Mouse (Mus musculus): Measurements from ENCODE around the gene Srm. TPM values are rescaled to one million over a fixed set of nuclear protein-coding genes. Genes with fewer than 3 reads are reported as not detected.

Gene Srm
- total RNA-seq, 2 experiments from 2014 or later: 107 to 109 TPM

DNA sequence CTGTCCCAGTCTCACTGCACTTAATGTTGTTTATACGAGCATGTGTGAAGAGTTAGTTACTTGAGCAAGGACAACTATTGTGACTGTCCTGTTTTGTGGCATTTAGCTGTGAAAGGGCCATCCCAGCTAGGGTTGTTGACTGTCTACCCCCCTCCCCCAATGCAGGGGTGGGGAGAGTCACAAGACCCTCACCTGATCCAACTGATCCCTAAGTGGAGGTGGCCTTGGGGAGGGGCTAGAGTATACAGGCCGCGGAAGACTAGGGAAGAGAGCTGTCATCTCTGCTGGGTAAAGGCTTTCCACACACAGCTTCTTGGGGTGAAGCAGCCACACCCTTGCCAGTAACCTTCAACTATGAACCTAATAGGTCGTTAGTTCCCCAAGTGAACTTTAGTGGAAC, 9.0 kb downstream of the Srm start:
- no peak for DNase-seq
- intact Hi-C loops (cut with DNase I): no loop called here

DNA sequence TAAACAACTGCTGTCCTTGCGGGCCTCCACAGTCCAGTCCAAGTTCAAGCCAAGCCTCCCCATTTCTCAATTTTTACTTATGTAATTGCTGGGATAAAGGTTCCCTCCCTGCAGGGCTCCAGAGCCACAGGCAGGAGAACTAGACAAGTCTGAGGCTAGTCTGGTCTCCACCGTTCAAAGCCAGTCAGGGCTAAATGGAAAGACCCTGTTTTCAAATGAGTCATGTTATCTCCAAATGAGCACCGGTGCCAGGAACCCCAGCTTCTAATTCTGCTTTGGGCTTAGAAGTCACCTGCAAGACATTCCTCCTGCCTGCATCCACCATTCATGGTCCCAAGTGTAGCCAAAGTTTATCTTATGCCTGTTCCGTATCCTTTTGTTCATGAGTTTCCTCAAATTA, 10.6 kb downstream of the Srm start:
- intact Hi-C loops (cut with DNase I): no loop called here
- DNase-seq: no peak

DNA sequence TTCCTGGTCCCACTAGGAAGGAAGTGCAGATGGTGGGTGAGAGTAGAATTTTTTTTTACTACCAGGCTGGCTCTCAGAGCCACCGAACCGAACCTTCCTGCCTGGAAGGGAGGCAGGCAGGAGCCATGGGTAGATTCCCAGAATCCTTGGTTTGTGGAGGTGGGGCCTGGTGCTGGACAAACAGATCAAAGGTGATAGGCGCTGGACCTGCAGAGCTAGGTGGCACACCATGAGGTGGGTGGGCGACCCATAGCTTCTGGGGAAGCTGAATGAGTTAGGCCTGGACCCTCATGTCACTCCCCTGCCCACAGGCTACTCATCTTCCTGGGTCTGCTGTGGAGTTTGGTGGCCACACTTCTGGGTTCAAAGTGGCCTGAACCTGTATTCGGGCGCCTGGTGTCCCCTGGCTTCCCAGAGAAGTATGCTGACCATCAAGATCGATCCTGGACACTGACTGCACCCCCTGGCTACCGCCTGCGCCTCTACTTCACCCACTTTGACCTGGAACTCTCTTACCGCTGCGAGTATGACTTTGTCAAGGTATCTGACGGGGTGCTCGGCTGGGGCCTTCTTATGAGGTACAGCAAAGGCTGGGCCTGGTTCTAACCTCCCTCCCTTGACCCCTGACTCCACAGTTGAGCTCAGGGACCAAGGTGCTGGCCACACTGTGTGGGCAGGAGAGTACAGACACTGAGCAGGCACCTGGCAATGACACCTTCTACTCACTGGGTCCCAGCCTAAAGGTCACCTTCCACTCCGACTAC, 11.2 kb downstream of the Srm start, which contains the start of gene Masp2:
Gene Masp2 (plus strand): TSS at position 198 of the 764 bp plus-strand sequence.
- intact Hi-C loops (cut with DNase I): no loop called here
- no peak for DNase-seq

DNA sequence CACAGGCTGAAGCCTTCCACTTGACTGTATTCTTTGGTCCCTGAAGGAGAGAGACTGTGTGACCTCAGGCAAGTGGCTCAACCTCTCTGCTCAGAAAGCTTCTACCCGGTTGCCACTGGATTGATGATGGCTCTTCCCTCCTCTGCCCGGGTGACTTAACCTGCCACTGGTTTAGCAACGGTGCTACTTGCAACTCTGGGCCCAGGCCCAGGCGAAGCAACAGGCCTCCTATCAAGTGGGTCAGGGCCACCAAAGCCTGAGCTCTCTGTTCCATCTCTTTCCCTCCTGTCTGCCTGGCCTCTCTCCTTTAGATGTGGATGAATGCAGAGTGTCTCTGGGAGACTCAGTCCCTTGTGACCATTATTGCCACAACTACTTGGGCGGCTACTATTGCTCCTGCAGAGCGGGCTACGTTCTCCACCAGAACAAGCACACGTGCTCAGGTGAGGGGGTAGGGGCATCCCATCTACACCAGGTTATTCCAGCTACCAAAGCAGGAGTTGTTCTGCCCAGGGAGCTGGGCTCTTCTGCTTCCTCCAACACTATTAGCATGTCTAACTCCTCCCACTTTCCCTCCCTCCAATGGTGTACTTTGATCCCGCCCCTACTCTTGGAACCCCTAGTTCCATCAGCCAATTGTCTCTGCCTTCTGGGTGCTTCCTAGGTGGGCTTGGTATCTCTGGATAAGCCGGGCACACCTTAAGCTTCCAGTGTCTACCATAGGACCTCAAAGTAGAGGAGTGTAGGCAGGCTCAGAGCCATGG, 12.3 kb downstream of the Srm start:
- DNase-seq: no peak
- intact Hi-C loops (cut with DNase I): no loop called here

DNA sequence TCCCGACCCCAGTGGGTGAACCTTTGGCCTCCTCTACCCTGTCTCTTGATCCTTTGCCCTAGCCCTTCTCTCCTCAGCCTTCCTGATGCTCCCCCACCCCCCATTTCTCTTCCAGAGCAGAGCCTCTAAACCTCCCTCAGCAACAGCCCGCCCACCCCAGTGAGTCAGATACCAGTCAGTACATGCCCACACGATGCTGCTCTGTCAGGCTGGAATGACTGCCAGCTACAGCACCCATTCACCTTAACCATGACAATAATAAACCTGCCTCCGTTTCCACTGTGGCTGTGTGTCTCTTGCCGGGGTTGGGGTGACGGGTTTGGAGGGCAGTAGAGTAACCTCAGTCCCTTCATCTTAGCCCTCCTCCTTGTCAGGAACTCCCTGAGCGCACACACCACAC, 12.8 kb downstream of the Srm start:
- DNase-seq: no peak
- intact Hi-C loops (cut with DNase I): no loop called here

DNA sequence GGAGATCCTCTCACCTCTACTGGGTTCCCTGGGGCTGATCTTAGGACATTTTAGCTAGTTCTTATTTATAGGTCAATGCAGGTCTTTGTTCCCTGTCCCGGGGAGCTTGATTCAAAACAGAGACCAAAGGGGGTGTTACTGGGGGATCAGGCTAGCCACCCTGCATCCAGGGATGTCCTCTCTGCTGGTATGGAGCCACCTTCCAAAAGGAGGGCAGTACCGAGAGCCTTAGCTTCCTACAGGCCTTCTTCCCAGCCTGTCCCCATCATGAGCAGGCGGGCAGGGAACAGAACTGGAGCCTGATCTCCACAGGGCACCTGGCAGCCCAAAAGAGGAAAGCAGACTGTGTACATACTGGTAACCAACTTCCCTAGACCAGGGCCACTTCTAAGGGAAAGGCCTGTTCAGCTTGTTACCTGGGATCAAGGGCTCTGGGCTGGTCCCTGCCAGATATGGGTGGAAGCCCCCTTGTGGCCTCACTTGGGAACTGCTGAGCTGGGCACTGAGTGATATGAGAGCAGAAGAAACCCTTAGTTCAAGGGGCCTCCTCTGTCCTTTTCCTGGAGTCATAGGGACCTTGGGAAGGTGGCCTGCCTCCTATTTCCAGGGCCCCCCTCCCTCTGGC, 13.3 kb downstream of the Srm start:
- peak; percentile 66 for DNase-seq
- intact Hi-C loops (cut with DNase I): no loop called here

DNA sequence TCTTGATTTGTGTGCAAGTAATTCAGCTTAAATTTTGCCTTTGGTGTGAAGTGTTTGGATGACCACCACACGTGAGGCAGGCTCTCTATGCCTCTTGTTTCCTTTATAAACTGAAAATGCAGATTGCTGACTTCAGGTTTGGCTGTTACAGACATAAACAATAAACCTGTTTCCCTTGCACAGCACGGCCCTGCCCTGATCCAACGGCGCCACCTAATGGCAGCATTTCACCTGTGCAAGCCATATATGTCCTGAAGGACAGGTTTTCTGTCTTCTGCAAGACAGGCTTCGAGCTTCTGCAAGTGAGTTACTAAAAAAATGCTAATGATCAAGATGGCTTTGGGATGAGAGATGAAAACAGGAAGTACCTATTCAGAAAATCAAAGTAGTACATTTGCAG, 16.5 kb downstream of the Srm start:
- intact Hi-C loops (cut with DNase I): no loop called here
- DNase-seq: peak; percentile 78

DNA sequence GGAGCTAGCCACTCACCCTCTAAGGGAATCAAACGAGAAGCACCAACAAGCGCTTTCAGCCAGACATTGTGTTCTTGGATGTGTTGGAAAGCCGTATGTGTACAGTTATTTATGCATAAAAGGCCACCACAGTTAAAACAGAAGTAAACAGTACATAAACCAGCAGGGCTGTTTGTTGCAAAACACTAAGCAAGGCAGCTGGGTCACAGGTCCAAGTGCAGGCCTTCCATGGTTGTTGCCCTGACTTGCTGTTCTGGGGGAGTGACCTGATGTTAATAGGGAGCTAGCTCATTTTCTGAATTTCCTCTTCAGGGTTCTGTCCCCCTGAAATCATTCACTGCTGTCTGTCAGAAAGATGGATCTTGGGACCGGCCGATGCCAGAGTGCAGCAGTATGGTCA, 18.5 kb downstream of the Srm start:
- no peak for DNase-seq
- intact Hi-C loops (cut with DNase I): no loop called here

DNA sequence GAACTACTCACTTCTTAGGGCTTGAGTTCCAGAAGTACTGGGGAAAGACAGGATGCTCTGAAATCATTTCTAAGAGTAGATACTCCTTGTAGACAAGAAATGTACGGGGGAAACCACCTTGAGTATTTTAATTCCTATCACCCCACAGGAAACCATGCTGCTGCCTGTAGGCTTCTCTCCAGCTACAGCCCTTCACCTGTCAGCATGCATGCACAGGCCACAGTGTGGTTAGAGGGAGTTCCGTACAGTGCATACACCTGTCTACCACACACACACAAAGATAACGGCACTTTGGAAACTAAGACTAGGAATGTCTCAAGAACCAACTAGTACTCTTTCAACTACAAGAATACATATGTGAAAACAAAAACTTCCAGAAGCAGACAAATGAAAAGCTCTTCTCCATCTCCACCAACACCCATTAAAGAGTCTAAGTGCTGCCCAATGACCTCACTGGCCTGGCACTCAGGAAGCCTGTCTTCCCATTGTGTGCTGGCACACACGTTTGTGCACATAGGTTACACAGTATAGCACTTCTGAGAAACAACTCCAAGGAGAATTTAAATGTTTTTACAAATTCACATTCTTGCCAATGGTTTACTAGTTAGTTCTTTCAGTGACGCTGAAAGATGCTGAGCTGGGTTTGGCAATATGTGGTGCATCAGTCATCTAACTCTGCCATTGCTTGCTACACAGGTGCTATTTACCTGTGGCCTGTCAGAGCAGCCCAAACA, 19.5 kb downstream of the Srm start:
- intact Hi-C loops (cut with DNase I): no loop called here
- no peak for DNase-seq

DNA sequence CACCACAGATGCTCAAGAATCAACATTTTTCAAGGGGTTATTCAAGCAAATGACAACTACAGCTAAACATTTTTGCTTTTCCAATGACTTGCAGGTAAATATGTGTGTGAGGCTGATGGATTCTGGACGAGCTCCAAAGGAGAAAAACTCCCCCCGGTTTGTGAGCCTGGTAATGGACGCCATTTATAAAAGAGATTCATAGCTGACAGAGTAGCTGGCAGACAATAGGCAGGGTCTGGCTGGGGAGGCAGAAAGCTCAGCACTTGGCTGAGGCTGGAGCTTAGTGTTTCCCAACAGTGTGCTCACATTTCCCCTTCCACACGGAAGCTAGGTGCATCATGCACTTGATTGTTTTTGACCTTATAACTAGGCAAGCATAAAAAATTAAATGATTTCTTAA, 21.3 kb downstream of the Srm start:
- intact Hi-C loops (cut with DNase I): no loop called here
- no peak for DNase-seq

DNA sequence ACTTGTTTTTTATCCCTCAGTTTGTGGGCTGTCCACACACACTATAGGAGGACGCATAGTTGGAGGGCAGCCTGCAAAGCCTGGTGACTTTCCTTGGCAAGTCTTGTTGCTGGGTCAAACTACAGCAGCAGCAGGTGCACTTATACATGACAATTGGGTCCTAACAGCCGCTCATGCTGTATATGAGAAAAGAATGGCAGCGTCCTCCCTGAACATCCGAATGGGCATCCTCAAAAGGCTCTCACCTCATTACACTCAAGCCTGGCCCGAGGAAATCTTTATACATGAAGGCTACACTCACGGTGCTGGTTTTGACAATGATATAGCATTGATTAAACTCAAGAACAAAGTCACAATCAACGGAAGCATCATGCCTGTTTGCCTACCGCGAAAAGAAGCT, 22.4 kb downstream of the Srm start:
- DNase-seq: no peak
- intact Hi-C loops (cut with DNase I): no loop called here

DNA sequence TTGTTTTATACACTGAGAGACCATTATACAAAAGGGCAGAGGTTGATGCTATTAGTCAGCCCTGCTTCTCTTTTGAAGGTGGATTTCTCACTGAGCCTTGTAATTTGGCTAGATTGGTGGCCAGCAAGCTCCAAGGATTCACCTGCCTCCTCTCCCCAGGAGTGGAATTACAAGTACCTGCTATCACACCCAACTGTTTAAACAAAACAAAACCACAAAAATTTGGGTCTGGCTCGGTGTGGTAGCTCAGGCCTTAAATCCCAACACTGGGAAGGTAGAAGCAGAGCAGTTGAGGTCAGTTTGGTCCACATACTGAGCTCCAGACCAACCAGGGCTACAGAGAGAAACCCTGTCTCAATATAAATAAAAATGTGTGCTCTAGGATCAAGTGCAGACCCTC, 28.5 kb downstream of the Srm start:
- intact Hi-C loops (cut with DNase I): no loop called here
- no peak for DNase-seq

DNA sequence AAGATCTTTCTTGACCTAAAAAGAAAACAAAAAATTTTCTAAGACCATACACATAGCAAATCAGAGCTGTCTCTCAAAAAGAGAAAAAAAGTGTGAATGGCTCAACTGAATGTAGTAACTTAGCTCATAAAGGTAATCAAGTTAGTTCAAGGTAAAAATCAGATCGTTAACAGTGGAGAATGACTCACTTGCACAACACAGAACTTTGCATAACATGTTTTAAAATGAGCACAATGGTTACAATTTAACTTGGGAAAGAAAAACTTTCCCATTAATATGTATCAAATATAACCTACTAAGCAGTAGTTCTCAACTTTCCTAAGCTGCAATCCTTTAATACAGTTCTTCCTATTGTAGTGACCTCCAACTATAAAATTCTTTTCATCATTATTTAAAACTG, 29.4 kb downstream of the Srm start:
- DNase-seq: no peak
- intact Hi-C loops (cut with DNase I): no loop called here

DNA sequence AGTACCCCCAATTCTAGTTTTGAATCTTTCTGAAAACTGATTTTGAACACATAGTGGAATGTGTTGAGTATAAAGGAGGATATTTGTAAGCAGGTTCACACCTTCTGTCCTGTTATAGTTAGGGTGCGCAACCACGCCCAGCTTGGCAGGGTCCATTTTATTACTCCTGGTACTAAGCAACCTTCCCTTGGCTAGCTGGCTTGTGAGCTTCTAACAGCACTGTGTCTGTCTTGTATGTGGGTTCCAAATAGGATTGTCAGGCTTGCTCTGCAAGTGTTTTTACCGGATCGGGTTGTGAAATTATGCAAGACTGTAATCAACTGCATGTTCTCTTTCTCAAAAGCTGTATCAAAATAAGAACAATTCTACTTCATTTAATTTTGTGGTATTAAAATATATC, 31.2 kb downstream of the Srm start:
- DNase-seq: no peak
- intact Hi-C loops (cut with DNase I): no loop called here

DNA sequence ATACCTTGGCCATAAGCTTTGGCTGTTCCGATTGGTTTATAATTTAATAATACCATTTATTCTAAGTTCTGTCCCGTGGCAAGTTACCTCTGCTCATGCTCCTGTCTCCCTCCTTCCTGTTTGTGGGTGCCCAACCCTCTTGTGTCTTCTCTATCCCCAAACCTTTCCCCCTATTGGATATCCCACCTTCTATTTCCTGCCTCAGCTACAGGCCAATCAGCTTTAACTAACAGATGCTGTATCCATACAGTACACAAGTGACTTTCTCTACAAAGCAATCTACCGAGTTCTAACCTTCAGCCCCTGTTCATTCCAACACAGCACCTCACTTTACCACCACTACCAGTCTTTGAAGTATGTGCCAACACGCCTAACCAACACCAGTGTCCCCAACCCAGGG, 32.3 kb downstream of the Srm start:
- intact Hi-C loops (cut with DNase I): no loop called here

DNA sequence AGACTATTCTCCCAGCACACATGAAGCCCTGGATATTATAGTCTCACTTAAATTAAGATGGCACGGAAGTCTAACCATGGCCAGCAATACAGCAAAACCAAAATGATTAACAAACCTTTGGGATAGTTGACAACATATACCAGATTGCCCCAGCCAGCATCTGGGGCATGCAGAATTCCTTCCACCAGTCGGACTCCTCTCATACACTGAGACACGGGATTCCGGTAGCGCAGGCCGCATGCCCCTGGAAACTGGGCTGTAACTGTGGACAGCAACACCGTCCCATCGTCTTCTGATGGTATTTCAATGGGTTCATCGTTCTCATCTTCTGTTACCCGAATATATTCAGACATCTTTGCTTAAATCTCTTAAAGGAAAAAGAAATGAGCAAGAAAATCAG, 33.7 kb downstream of the Srm start:
- intact Hi-C loops (cut with DNase I): no loop called here
- DNase-seq: no peak

More for the DNA sequence above, 32.3 kb downstream of the Srm start:
- no peak for DNase-seq

DNA sequence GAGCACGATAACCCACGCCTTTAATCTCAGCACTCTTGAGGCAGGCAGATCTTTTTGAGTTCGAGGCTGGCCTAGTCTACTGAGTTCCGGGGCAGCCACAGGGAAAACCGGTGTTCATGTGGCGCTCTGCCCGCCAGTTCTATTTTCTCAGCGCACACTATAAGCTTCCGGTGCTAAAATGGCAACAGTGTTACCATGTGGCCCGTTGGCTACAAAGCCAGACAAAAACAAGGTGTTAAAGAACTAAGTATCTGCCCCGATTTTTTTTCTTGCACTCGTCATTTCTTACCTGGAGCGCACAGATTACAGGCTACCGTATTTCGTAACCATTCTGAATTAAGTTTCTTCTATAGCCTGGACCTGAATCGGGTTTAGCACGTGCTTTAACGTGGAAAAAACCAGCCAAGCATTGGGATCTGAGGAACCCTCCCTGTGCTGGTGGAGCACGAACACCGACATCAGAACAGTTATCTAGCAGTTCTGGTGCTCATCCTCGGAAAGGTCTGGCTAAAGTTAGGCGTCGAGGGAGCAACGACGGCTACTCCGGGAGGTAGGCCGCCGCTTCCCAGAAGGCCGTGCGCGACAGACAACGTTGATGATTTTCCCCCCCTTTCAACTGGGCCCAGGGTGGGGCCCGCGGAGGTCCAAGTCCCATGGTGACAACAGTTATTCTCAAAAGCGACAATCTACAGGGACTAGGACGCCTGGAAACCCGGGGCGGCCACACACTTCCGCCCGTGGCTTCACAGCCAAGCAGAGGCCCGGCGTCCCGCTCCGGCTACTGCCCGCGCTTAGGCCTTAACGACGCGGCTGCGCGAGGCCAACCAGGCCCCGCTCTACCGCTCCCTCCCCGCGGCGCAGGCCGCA, 34.7 kb downstream of the Srm start:
- peak; percentile 39 for DNase-seq
- intact Hi-C loops (cut with DNase I): no loop called here

DNA sequence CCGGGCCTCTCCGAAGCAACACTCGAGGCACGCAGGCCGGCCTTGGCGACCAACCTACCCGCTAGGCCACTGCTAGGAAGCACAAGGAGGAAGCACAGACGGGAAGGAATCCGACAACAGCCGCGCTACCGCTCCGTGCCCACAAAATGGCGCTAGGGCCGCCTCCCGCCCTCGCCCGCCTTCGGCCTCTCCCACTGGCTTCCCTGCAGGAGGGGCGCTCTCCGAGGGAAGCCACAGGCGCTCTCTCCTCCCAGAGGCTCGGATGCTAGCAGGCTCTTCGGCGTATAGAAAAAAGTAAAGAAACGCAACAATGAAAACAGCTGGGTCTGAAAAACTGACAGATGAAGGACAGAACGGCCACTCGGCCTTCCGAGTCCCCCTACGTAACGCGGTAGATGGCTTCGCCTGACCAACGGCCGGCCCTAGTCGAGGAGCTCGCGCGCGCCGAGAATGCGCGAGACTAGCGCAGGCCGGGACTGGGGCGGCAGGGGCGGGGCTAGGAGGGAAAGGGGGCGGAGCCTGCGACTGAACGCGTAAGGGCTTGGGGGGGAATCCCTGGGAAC, 35.4 kb downstream of the Srm start, which contains the start of gene Tardbp:
Gene Tardbp (minus strand): TSS at position 397 of the 563 bp plus-strand sequence.
- peak; percentile 99 for DNase-seq
- intact Hi-C loops (cut with DNase I): no loop called here

DNA sequence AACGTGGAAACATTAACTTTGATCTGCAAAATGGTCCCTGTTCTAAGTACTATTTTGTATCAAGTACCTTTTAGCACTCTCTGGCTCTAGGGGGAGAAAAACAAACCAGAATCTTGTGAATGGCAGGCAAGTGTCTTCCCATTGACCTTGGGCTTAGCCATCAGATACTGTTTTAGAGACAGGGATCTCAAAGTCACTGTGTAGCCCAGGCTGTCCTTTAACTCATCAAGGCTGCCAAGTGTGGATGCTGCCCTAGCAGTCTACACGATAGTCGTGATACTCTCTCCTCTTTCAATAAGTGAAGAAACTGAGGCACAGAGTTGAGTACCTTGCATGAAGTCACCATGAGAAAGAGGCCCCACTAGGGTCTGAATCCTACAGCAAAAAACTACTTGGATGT, 35.9 kb downstream of the Srm start:
- DNase-seq: no peak
- intact Hi-C loops (cut with DNase I): no loop called here
